Mouse (Mus musculus) bone marrow, adult 2 months (tissue): ENCODE measurements around the gene Usp2. TPM values are rescaled to one million over a fixed set of nuclear protein-coding genes. Genes with fewer than 3 reads are reported as not detected.

Source experiments
- H3K27ac ChIP-seq: fragments of 200-500 bp; 2 replicates; pipeline ENCODE4 v1.5.1; 2012; ENCODE audit warnings: low read depth, mild to moderate bottlenecking, control low read depth, inconsistent platforms, low read length; ENCODE audit not compliant: control insufficient read depth, poor library complexity, insufficient read depth
- H3K4me1 ChIP-seq: fragments of 200-500 bp; 2 replicates; pipeline ENCODE4 v1.6.1; 2011; ENCODE audit warnings: low read length; ENCODE audit not compliant: control insufficient read depth, insufficient read depth
- H3K4me3 ChIP-seq: fragments of 200-500 bp; replicated peaks from 2 replicates; pipeline ENCODE3; 2011; ENCODE audit warnings: mild to moderate bottlenecking, low read depth, low read length, control low read depth; ENCODE audit not compliant: control insufficient read depth
- CTCF ChIP-seq: fragments of 200-500 bp; IDR thresholded peaks from 2 replicates; pipeline ENCODE4 v1.5.1; 2011; ENCODE audit warnings: low read length, control low read depth; ENCODE audit not compliant: control insufficient read depth, insufficient read depth
- POLR2A ChIP-seq: fragments of 200-500 bp; IDR thresholded peaks from 2 replicates; pipeline ENCODE4 v1.6.1; 2011; ENCODE audit warnings: low read depth, mild to moderate bottlenecking, control low read depth, low read length, borderline replicate concordance; ENCODE audit not compliant: control insufficient read depth
- WGBS: fragments of 180-500 bp; shearing (Covaris S2); methylation state at CpG from one replicate; pipeline ENCODE4 v1.1.7; 2018; 5-methylcytosine and 5-hydroxymethylcytosine counted together
- polyA plus RNA-seq: library from polyadenylated mRNA; stranded (reverse); fragments of >200 nt; gene quantifications from 2 replicates; pipeline ENCODE4 v1.2.4, GENCODE M21; 2011; ENCODE audit warnings: low replicate concordance; ENCODE audit not compliant: missing spikeins, insufficient read depth, insufficient read length

The Usp2 gene
- polyA plus RNA-seq, 1 experiment, result 2.6 TPM

GRCm38 (mm10) chr9:44113105-44113789 lies 46.4 kb downstream of the Usp2 start, which contains the start of the genes Gm49380 and Rnf26:
Gene Gm49380 (minus strand): TSS chr9:44113500.
Gene Rnf26 (minus strand): TSS chr9:44113517.
- peak within 1 kb of the TSS; percentile 69 for H3K4me3 ChIP-seq
- under 1% methylated on average over 51 of the region's 51 CpGs for WGBS
- peak; percentile 85; the same call in 1 of the 2 replicates for TF ChIP-seq POLR2A
- TF ChIP-seq CTCF, result no peak
- H3K4me1 ChIP-seq, result no peaks in the 10 kb centered on the region; the same call in 1 of the 2 replicates
- peak within 1 kb of the TSS; percentile 54; the same call in 1 of the 2 replicates for H3K27ac ChIP-seq

GRCm38 (mm10) chr9:44114453-44114852 lies 47.6 kb downstream of the Usp2 start:
- no peak for TF ChIP-seq CTCF
- TF ChIP-seq POLR2A, result no peak
- Histone ChIP-seq H3K4me1 (no peaks in the 10 kb centered on the region; the same call in none of the 2 replicates), H3K4me3 (no peak overlapping the region), H3K27ac (no peak overlapping the region)
- WGBS, result 91% methylated on average over 2 of the region's 2 CpGs

GRCm38 (mm10) chr9:44115599-44115998 lies 48.8 kb downstream of the Usp2 start:
- TF ChIP-seq CTCF (no peak), POLR2A (no peak)
- no peaks in the 10 kb centered on the region; the same call in none of the 2 replicates for H3K4me1 ChIP-seq
- H3K4me3 ChIP-seq, result no peak overlapping the region
- no peak overlapping the region for H3K27ac ChIP-seq
- 77% methylated on average over 9 of the region's 9 CpGs for WGBS

- TF ChIP-seq CTCF (0 out of 2 replicates have a peak, but pooled peaks have one; percentile 5), POLR2A (no peak)
- Histone ChIP-seq H3K4me1 (no peaks in the 10 kb centered on the region; the same call in none of the 2 replicates), H3K4me3 (no peak overlapping the region), H3K27ac (no peak overlapping the region)
- WGBS, result 80% methylated on average over 4 of the region's 4 CpGs
Measured at GRCm38 (mm10) chr9:44116182-44116581, 49.4 kb downstream of the Usp2 start.

DNA sequence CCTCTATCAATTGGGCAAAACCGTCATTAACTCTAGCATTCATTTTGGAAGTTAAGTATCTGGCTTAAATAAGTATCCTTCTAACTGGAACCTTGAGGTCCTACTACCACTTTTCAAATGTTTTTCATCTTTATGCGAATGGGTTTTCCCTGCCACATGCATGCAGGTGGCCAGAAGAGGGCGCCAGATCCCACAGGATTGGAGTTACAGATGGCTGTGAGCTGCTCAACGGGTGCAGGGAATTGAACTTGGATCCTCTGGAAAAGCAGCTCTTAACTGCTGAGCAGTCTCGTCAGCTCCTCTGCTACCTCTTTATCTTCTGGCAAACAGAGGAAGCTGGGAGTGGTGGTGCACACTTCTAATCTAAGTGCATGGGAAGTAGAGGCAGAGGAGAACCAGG lies 52.2 kb downstream of the Usp2 start:
- Histone ChIP-seq H3K4me3 (no peak overlapping the region), H3K27ac (no peak overlapping the region), H3K4me1 (no peaks in the 10 kb centered on the region; the same call in none of the 2 replicates)
- TF ChIP-seq POLR2A, result no peak
- peak; percentile 85 for TF ChIP-seq CTCF
- 53% methylated on average over 5 of the region's 5 CpGs for WGBS

GRCm38 (mm10) chr9:44119948-44120465 lies 53.2 kb downstream of the Usp2 start:
- no peak overlapping the region for H3K4me3 ChIP-seq
- TF ChIP-seq POLR2A (no peak), CTCF (no peak)
- WGBS, result 79% methylated on average over 8 of the region's 8 CpGs
- H3K27ac ChIP-seq, result no peak overlapping the region
- no peaks in the 10 kb centered on the region; the same call in none of the 2 replicates for H3K4me1 ChIP-seq

DNA sequence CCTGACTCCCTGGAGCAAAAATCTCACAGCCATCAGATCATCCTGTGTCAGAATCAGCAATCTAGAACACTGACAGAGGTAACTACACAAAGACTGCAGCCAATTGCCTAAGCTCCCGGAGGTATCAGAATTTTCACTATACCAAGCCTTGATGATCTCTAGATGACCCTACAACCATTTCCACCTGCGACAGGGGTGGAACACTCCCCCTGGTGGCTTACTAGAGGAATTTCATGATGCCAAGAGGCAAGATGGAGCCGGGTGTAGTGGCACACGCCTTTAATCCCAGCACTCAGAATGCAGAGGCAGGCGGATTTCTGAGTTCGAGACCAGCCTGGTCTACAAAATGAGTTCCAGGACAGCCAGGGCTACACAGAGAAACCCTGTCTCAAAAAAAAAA lies 57.5 kb downstream of the Usp2 start:
- TF ChIP-seq POLR2A (no peak), CTCF (peak; percentile 51)
- 45% methylated on average over 6 of the region's 6 CpGs for WGBS

DNA sequence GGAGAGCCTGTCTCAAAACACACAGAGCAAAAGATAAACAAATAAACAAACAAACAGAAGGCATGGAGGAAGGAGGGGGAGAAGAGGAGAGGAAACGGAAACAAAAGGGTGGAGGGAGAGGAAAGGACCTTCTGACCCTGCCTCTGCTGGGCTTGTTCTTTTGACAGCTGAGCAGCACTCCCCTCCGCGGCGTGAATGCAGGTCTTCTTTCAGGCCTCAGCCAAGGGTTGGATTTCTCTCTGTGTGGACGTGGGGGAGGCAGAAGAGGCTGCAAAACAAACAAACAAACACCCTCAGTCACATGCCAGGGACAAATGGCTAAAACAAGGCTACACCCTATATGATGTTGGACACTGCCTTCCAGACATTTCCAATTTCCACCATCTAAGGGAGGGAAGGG lies 58.2 kb downstream of the Usp2 start:
- 70% methylated on average over 5 of the region's 5 CpGs for WGBS
- no peak overlapping the region for H3K4me3 ChIP-seq
- H3K27ac ChIP-seq, result no peak overlapping the region
- no peak for TF ChIP-seq CTCF
- no peak for TF ChIP-seq POLR2A
- no peaks in the 10 kb centered on the region; the same call in 1 of the 2 replicates for H3K4me1 ChIP-seq

More for the DNA sequence above, 57.5 kb downstream of the Usp2 start:
- no peak overlapping the region for H3K27ac ChIP-seq
- H3K4me3 ChIP-seq, result no peak overlapping the region
- no peaks in the 10 kb centered on the region; the same call in 1 of the 2 replicates for H3K4me1 ChIP-seq
